Mouse (Mus musculus): Measurements from ENCODE around the gene Cemip2. TPM values are rescaled to one million over a fixed set of nuclear protein-coding genes. Genes with fewer than 3 reads are reported as not detected.

Cemip2 gene
- total RNA-seq, 2 experiments from 2014 or later, result 12.2 to 14.0 TPM

GRCm38 (mm10) chr19:21776671-21777070 lies 1.5 kb upstream of the Cemip2 start:
- intact Hi-C loops (cut with DNase I), result loop anchor here (10.0 kb wide), 1 partner anchor 502 kb away; the partner anchor contains the start of gene Zfand5
- no peak for DNase-seq

GRCm38 (mm10) chr19:21777171-21777731 lies 891 bp upstream of the Cemip2 start:
- intact Hi-C loops (cut with DNase I), result loop anchor here (10.0 kb wide), 1 partner anchor 502 kb away; the partner anchor contains the start of gene Zfand5

GRCm38 (mm10) chr19:21779106-21779505 lies 964 bp downstream of the Cemip2 start:
- no peak for DNase-seq
- intact Hi-C loops (cut with DNase I), result loop anchor here (2.0 to 10.0 kb wide), 4 partner anchors 20 to 526 kb away; partner anchors contain the start of gene Zfand5

More at GRCm38 (mm10) chr19:21777171-21777731, 891 bp upstream of the Cemip2 start:
- DNase-seq, result peak; percentile 61 to 66

GRCm38 (mm10) chr19:21780663-21781062 lies 2.5 kb downstream of the Cemip2 start:
- peak in 1 of 2 experiments; percentile 20 for DNase-seq
- intact Hi-C loops (cut with DNase I), result no loop called here

GRCm38 (mm10) chr19:21781066-21781786 lies 3.1 kb downstream of the Cemip2 start:
- intact Hi-C loops (cut with DNase I), result no loop called here

GRCm38 (mm10) chr19:21781787-21782432 lies 3.8 kb downstream of the Cemip2 start:
- intact Hi-C loops (cut with DNase I), result no loop called here
- no peak for DNase-seq

More at GRCm38 (mm10) chr19:21781066-21781786, 3.1 kb downstream of the Cemip2 start:
- DNase-seq, result no peak

GRCm38 (mm10) chr19:21783717-21784116 lies 5.6 kb downstream of the Cemip2 start:
- intact Hi-C loops (cut with DNase I), result no loop called here
- DNase-seq, result no peak

GRCm38 (mm10) chr19:21784331-21785131 lies 6.4 kb downstream of the Cemip2 start:
- intact Hi-C loops (cut with DNase I), result no loop called here
- no peak for DNase-seq

GRCm38 (mm10) chr19:21785132-21785528 lies 7.0 kb downstream of the Cemip2 start:
- intact Hi-C loops (cut with DNase I), result no loop called here
- DNase-seq, result no peak

- no peak for DNase-seq
- intact Hi-C loops (cut with DNase I), result no loop called here
Observed at GRCm38 (mm10) chr19:21787004-21787480, 8.9 kb downstream of the Cemip2 start.

GRCm38 (mm10) chr19:21788999-21789398 lies 10.9 kb downstream of the Cemip2 start:
- DNase-seq, result no peak
- intact Hi-C loops (cut with DNase I), result no loop called here

GRCm38 (mm10) chr19:21789676-21790075 lies 11.5 kb downstream of the Cemip2 start:
- intact Hi-C loops (cut with DNase I), result no loop called here
- DNase-seq, result no peak

GRCm38 (mm10) chr19:21791386-21791785 lies 13.2 kb downstream of the Cemip2 start:
- intact Hi-C loops (cut with DNase I), result no loop called here
- no peak for DNase-seq

- intact Hi-C loops (cut with DNase I), result no loop called here
- DNase-seq, result no peak
Observed at GRCm38 (mm10) chr19:21791826-21792225, 13.7 kb downstream of the Cemip2 start.

- no peak for DNase-seq
- intact Hi-C loops (cut with DNase I), result no loop called here
Observed at GRCm38 (mm10) chr19:21792587-21793175, 14.5 kb downstream of the Cemip2 start.

- DNase-seq, result no peak
- intact Hi-C loops (cut with DNase I), result no loop called here
Observed at GRCm38 (mm10) chr19:21794569-21794968, 16.4 kb downstream of the Cemip2 start.

GRCm38 (mm10) chr19:21796333-21796732 lies 18.2 kb downstream of the Cemip2 start:
- intact Hi-C loops (cut with DNase I), result no loop called here
- DNase-seq, result no peak

GRCm38 (mm10) chr19:21798700-21799099 lies 20.6 kb downstream of the Cemip2 start:
- DNase-seq, result peak in 1 of 2 experiments; percentile 24
- intact Hi-C loops (cut with DNase I), result loop anchor here (2.0 kb wide), 1 partner anchor 20 kb away; the partner anchor contains the start of gene Cemip2

GRCm38 (mm10) chr19:21799410-21800373 lies 21.6 kb downstream of the Cemip2 start:
- DNase-seq, result no peak
- intact Hi-C loops (cut with DNase I), result loop anchor here (2.0 kb wide), 1 partner anchor 21 kb away; the partner anchor contains the start of gene Cemip2

Measured in heart, postnatal 36 days (tissue).